Mouse (Mus musculus) thymus, adult 2 months (tissue): Measurements from ENCODE around the gene Gstt4.

Source experiments
- CTCF ChIP-seq: fragments of 200-500 bp; IDR thresholded peaks from 2 replicates; pipeline ENCODE4 v1.5.1; 2012; ENCODE audit warnings: mild to moderate bottlenecking, control low read depth, low read length, moderate library complexity, borderline replicate concordance; ENCODE audit not compliant: control insufficient read depth, poor library complexity, insufficient read depth; ENCODE audit errors: extremely low read depth
- POLR2A ChIP-seq: fragments of 200-500 bp; IDR thresholded peaks from 2 replicates; pipeline ENCODE4 v1.6.1; 2012; ENCODE audit warnings: mild to moderate bottlenecking, low read length, control low read depth, moderate library complexity; ENCODE audit not compliant: control insufficient read depth, poor library complexity, insufficient read depth; ENCODE audit errors: extremely low read depth

GRCm38 (mm10) chr10:75824530-75824929, 2.2 kb upstream of the Gstt4 start:
- TF ChIP-seq CTCF (no peak), POLR2A (no peak)
